Mouse (Mus musculus): ENCODE measurements at regions not wholly inside any gene's neighbourhood (a gene's known extent, or its start where the extent isn't known, plus 50 kb on each side); places are given as distances from the start of the nearest gene placed in this dataset.

DNA sequence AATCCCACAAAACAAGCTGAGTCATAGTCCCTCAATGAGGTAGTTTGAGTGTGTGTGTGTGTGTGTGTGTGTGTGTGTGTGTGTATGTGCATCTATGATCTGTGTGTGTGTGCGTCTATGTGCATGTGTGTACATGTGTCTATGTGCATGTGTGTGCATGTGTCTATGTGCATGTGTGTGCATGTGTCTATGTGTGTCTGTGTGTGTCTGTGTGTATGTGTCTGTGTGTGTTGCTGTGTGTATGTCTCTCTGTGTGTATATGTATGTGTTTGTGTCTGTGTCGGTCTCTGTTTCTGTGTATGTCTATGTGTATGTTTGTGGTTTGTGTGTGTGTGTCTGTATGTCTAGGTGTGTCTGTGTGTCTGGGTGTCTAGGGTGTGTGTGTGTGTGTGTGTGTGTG, 309.1 kb upstream of the Brinp3 start:
- no peak for ATAC-seq (ENCODE audit: insufficient number of reproducible peaks, low FRiP score, low TSS enrichment)

DNA sequence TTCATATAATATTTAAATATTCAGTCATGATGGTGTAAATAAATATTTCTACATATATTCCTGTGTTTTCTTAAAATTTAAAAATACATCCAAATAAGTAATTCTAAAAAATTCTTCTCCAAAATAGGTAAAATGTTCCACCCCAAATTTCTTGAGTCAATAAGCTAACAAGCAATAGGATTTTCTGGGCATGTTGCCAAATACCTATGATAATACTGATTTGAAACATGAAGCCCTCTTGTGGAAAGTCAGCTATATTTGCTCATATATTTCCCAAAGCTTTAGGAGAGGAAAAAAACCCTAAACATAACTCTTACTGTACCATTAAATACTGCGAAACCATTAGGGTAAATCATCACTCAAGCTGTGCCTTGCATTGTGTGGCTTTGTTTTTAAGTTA, 282.9 kb upstream of the Brinp3 start:
- no peak for ATAC-seq (ENCODE audit: insufficient number of reproducible peaks, low FRiP score, low TSS enrichment)

GRCm38 (mm10) chr1:146231487-146232466, 262.8 kb upstream of the Brinp3 start:
- ATAC-seq (ENCODE audit: insufficient number of reproducible peaks, low FRiP score, low TSS enrichment): peak; percentile 88

DNA sequence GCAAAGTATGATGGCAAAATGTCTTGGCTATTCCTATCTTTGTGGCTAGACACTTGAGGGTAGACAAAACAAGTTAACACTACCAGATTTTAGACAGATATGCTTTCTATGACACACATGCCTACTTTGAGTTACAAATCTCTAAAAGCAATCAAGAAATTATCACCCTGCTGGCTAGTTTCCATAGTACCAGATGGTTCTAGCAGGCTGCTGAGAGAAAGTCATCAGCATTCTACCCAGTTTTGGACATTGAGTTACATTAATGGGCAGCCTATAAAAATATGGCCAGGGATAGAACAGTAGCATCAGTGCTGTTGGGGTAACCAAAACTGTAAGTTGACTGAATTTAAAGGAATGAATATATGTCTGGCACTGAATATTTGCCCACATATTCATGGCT, 234.2 kb upstream of the Brinp3 start:
- ATAC-seq (ENCODE audit: insufficient number of reproducible peaks, low FRiP score, low TSS enrichment): peak; percentile 94

DNA sequence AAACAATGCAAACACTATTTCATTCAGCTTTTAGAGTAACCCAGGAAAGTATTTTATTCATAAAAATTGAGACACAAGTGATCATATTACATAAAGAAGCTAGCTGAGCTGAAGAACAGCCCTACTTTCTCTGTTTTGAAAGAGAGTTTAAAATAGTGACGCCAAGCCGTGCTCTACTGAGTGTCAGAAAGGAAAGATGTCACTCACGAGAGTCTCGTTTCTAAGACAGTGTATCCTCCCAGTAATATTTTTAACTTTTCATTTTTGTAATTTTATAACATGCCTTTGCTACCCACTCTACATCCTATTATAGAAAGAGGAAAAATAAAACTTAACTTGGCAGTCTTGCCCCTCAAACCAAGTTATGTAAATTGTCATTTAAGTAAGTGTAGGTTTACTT, 195.5 kb upstream of the Brinp3 start:
- ATAC-seq (ENCODE audit: insufficient number of reproducible peaks, low FRiP score, low TSS enrichment): no peak

DNA sequence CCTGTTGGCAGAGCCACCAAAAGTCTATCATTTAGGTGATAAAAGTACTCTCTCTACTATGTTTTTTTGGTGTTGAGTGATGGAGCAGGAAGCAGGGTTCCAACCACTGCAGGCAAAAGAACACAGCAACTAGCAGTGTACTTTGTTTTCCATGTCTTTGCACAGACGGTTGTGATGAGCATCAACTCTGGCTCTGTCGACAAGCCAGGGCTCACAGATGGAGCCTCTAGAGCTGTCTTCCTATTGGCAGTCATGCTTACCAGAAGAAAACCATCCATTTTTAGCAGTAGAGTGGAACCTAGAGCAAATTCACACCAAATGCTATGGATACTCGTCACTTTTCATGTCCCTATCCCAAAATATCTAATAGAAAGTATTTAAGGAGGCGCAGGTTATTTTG, 182.0 kb upstream of the Brinp3 start:
- no peak for ATAC-seq (ENCODE audit: insufficient number of reproducible peaks, low FRiP score, low TSS enrichment)

GRCm38 (mm10) chr1:146316172-146317158, 178.1 kb upstream of the Brinp3 start:
- no peak for ATAC-seq (ENCODE audit: insufficient number of reproducible peaks, low FRiP score, low TSS enrichment)

GRCm38 (mm10) chr1:146322026-146322425, 172.5 kb upstream of the Brinp3 start:
- ATAC-seq (ENCODE audit: insufficient number of reproducible peaks, low FRiP score, low TSS enrichment): no peak

- ATAC-seq (ENCODE audit: insufficient number of reproducible peaks, low FRiP score, low TSS enrichment): no peak
These were observed 171.7 kb upstream of the Brinp3 start for GRCm38 (mm10) chr1:146322862-146323261.

- no peak for ATAC-seq (ENCODE audit: insufficient number of reproducible peaks, low FRiP score, low TSS enrichment)
These were observed 157.5 kb upstream of the Brinp3 start for GRCm38 (mm10) chr1:146337049-146337448.

- ATAC-seq (ENCODE audit: insufficient number of reproducible peaks, low FRiP score, low TSS enrichment): no peak
These were observed 137.6 kb upstream of the Brinp3 start for GRCm38 (mm10) chr1:146356964-146357363.

DNA sequence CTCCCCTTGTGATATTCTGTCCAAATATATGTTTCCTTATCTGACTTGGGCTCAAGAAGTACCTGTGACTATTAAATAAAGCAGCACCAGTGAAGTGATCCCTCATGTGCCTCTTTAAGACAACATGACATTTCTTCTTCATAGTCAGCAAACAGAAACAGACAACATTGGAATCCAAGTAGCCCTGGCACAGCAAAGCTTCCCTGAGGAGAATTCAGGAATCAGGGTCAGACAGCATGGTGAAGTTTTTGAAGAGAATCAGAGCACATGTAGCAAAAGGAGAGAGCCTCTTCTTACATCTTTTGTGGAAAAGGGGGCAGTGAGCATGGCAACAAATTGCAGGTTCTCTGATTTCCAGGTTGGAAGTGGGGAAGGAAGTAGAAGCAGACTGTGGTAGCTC, 136.3 kb upstream of the Brinp3 start:
- ATAC-seq (ENCODE audit: insufficient number of reproducible peaks, low FRiP score, low TSS enrichment): no peak

- ATAC-seq (ENCODE audit: insufficient number of reproducible peaks, low FRiP score, low TSS enrichment): peak; percentile 66; the same call in 1 of the 2 replicates
These were observed 134.9 kb upstream of the Brinp3 start for GRCm38 (mm10) chr1:146359632-146360031.

- ATAC-seq (ENCODE audit: insufficient number of reproducible peaks, low FRiP score, low TSS enrichment): no peak
These were observed 134.4 kb upstream of the Brinp3 start for GRCm38 (mm10) chr1:146360124-146360523.

DNA sequence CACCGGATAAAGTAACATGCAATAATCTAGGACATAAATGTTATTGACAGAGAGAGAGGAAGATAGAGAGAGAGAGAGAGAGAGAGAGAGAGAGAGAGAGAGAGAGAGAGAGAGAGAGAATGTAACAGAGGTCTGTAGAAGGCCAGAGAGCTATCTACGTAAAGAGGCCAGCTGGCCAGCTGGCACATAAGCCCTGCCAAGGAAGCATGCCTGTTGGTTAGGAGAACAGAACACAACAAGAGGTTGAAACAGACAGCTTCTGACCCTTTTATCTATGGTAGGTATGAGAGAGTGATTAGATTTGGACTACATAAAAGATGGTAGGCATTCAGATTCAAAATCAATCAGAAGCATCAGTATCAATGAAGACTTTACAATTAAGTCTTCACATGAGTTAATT, 130.8 kb upstream of the Brinp3 start:
- peak; percentile 87 for ATAC-seq (ENCODE audit: insufficient number of reproducible peaks, low FRiP score, low TSS enrichment)
